Mouse (Mus musculus) T-helper 2 cell (primary cell): Measurements from ENCODE around the gene Pum2.
"Not testable (repeated sequence)": the region's sequence is repeated elsewhere in the genome, so short reads cannot be mapped to it uniquely, and the experiment has no call there.

ENCODE experiments used
- in situ Hi-C: fragments of 300-600 bp; cut with MboI, MseI; formaldehyde crosslinking; loops from one replicate; pipeline ENCODE4 v1.15.1; 2025; ENCODE audit warnings: high pct_unique_total_duplicates

Pum2 gene

GRCm38 (mm10) chr12:8673974-8674306 is at the start of gene Pum2:
TSS of gene Pum2 (plus strand) at chr12:8674134.
- in situ Hi-C loops: no loop called here

- in situ Hi-C loops: no loop called here
These were observed 44.4 kb upstream of the Pum2 start for GRCm38 (mm10) chr12:8629537-8629936.

- in situ Hi-C loops: no loop called here
These were observed 42.2 kb upstream of the Pum2 start for GRCm38 (mm10) chr12:8631691-8632090.

GRCm38 (mm10) chr12:8632737-8633365 is 41.1 kb upstream of the Pum2 start:
- in situ Hi-C loops: no loop called here

GRCm38 (mm10) chr12:8634306-8634705 is 39.6 kb upstream of the Pum2 start:
- in situ Hi-C loops: no loop called here

- in situ Hi-C loops: no loop called here
These were observed 38.4 kb upstream of the Pum2 start for GRCm38 (mm10) chr12:8635546-8635945.

- in situ Hi-C loops: no loop called here
These were observed 37.0 kb upstream of the Pum2 start for GRCm38 (mm10) chr12:8636945-8637344.

GRCm38 (mm10) chr12:8638411-8639087 is 35.4 kb upstream of the Pum2 start:
- in situ Hi-C loops: not testable (repeated sequence)

GRCm38 (mm10) chr12:8640186-8640585 is 33.7 kb upstream of the Pum2 start:
- in situ Hi-C loops: not testable (repeated sequence)

- in situ Hi-C loops: no loop called here
These were observed 33.1 kb upstream of the Pum2 start for GRCm38 (mm10) chr12:8640711-8641424.

GRCm38 (mm10) chr12:8641425-8641735 is 32.6 kb upstream of the Pum2 start:
- in situ Hi-C loops: no loop called here

GRCm38 (mm10) chr12:8648211-8648610 is 25.7 kb upstream of the Pum2 start:
- in situ Hi-C loops: not testable (repeated sequence)

- in situ Hi-C loops: not testable (repeated sequence)
These were observed 23.9 kb upstream of the Pum2 start for GRCm38 (mm10) chr12:8650027-8650426.

GRCm38 (mm10) chr12:8656596-8656995 is 17.3 kb upstream of the Pum2 start:
- in situ Hi-C loops: no loop called here

GRCm38 (mm10) chr12:8657116-8657515 is 16.8 kb upstream of the Pum2 start:
- in situ Hi-C loops: no loop called here

- in situ Hi-C loops: no loop called here
These were observed 16.1 kb upstream of the Pum2 start for GRCm38 (mm10) chr12:8657629-8658366.

GRCm38 (mm10) chr12:8659406-8660279 is 14.3 kb upstream of the Pum2 start:
- in situ Hi-C loops: no loop called here

GRCm38 (mm10) chr12:8661747-8662146 is 12.2 kb upstream of the Pum2 start:
- in situ Hi-C loops: no loop called here

GRCm38 (mm10) chr12:8662175-8662574 is 11.8 kb upstream of the Pum2 start:
- in situ Hi-C loops: no loop called here

GRCm38 (mm10) chr12:8662721-8663120 is 11.2 kb upstream of the Pum2 start:
- in situ Hi-C loops: no loop called here

GRCm38 (mm10) chr12:8667473-8668255 is 6.3 kb upstream of the Pum2 start:
- in situ Hi-C loops: no loop called here
